Mouse (Mus musculus) left cerebral cortex, adult 18-20 months (tissue): ENCODE results near the gene Rpl41. TPM values are rescaled to one million over a fixed set of nuclear protein-coding genes. Genes with fewer than 3 reads are reported as not detected.
"Not testable (repeated sequence)": the region's sequence is repeated elsewhere in the genome, so short reads cannot be mapped to it uniquely, and the experiment has no call there.

ENCODE experiments used
- DNase-seq, 2 experiments: peaks; one replicate each; pipeline ENCODE4 v3.0.0; 2021 to 2022; ENCODE audit warnings: low spot score in 2 of 2, mixed read lengths in 1 of 2
- total RNA-seq, 2 experiments: library from RNA; stranded (reverse); gene quantifications; 2 replicates each; pipeline ENCODE4 v1.2.3; 2021

Gene Rpl41
- total RNA-seq, 2 experiments from 2014 or later, result 1,493 to 1,582 TPM

- no peak for DNase-seq
Measured at GRCm38 (mm10) chr10:128526366-128527356, 22.4 kb downstream of the Rpl41 start.

- DNase-seq, result peak; percentile 82 to 86
Measured at GRCm38 (mm10) chr10:128525671-128526308, 23.3 kb downstream of the Rpl41 start, which contains the start of gene Esyt1. TSS of gene Esyt1 (minus strand) at chr10:128525871.

GRCm38 (mm10) chr10:128524732-128525662 is 24.1 kb downstream of the Rpl41 start:
- DNase-seq, result peak; percentile 39 to 64

DNA sequence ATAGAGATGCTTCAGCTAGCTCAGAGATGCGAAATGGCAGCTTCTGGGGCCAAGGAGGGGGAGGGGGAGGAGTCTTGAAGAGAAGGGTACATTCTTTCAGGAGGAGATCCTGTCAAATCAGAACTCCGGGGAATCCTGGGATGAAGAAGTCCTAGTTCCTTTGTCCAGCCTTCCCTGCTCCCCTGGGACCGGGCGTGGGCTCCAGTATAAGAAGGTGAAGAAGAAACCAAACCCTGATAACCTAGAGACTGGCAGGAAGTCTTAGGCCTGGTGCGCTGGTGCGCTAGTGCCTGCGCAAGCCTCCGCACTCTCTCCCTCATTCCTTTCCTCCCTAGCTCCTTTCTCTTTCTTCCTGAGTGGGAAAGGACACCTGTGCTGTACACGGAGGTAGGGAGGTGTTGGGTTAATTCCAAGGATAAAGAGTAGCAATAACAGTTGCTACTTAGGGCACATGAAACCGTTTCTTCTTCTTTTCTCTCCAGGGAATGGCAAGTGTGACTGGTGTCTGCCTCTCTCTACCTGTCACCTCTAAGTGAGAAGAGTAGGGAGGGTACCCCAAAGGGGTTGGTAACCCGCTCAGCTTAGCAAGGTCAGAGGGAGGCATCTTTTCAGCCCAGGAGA is 24.9 kb downstream of the Rpl41 start:
- DNase-seq, result no peak

DNA sequence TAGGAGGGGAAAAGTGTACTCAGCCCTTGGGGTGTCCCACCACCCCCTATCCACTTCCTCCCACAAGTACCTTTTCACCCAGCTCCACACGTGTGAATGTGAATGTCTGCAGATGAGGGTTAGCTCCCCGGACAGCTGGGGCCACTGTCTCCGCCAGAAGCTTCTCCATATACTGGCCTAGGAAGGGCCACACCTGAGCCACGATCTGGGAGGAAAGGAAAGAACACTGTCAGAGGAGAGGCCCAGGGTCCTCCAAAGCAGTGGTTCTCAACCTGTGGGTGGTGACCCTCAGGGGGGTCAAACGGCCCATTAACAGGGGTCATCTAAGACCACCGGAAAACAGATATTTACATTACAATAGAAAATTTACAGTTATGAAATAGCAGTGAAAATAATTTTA is 26.8 kb downstream of the Rpl41 start:
- no peak for DNase-seq

DNA sequence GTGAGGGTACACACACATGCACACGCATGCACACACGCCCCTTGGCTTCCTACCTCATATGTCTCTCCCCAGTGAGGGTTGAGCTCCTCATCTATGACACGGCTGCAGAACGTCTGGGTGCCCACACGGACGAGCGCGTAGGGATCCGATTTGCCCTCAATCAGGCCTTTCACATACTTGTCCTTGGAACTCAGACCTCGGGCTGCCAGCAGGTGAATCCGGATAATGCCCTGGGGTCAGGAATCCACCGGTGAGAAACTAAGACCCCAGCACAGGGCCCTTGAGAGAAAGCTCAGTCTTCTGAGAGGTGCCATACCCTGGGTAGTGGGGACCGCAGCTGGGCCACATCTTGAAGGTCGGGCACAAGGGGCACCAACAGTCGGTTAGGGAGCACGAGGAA is 28.5 kb downstream of the Rpl41 start:
- DNase-seq, result no peak

DNA sequence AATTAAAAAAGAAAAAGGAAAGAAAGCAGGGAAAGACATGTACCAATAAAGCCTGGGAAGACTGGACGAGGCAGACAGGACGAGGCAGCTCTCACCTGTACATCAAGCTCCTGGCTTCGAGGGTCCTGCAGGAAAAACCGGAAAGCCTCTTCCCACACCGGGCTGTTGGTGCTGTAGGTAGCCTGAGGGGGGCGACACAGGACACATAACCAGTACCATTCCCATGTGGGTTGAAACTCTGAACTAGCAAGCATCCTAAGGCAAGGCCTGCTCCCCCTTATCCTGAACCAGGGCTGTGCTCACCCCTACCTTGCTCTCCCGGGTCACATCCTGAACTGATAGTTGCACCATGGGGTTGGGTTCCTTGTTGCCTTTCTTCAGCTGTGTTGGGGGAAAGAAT is 30.3 kb downstream of the Rpl41 start:
- no peak for DNase-seq

DNA sequence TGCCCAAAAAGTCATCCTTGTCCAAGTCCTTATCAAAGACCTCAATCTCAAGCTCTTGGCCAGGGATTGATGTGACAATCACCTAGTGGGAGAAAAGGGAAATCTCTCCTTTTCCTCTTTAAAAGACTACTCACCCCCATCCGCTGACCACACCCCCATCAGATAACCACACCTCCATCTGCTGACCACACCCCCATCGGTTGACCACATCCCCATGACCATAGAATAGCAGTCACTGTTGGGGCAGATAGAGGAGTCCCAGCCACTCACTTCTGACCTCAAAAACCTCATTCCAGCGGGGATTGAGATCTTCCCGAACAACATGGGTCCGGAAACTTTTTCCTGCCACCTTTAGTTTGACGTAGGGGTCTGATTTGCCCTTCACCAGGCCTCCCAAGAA is 32.4 kb downstream of the Rpl41 start:
- no peak for DNase-seq

DNA sequence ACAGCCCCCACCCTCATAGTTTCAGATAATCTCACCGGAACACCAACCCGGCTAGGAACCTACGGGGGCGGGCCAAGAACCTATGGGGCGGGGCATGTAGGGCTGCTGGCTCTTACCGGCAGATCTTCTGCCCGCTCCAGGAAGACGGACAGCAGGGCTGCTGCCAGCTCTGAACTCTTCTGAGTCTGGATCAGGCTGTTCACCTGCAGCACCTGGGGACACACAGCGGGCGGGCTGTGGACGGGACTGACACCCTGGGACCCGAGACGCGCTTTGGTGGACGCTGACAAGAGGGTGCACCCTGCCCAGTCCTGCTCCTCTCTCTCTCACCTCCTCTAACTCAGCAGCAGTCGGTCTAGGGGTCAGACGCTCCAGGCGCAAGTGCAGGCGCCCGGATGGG is 33.1 kb downstream of the Rpl41 start:
- no peak for DNase-seq

DNA sequence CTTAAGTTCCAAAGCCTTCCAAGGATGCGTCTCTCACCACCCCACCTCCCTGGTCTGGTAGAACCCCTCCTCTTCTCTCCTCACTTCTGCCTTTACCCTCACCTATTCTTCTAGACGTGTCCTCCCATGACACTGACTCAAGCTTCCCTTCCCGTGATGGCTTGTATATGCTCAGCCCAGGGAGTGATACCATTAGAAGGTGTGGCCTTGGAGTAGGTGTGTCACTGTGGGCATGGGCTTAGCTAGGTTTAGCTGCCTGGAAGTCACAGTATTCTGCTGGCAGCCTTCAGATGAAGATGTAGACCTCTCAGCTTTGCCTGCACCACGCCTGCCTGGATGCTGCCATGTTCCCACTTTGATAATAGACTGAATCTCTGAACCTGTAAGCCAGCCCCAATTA is 34.1 kb downstream of the Rpl41 start:
- no peak for DNase-seq

DNA sequence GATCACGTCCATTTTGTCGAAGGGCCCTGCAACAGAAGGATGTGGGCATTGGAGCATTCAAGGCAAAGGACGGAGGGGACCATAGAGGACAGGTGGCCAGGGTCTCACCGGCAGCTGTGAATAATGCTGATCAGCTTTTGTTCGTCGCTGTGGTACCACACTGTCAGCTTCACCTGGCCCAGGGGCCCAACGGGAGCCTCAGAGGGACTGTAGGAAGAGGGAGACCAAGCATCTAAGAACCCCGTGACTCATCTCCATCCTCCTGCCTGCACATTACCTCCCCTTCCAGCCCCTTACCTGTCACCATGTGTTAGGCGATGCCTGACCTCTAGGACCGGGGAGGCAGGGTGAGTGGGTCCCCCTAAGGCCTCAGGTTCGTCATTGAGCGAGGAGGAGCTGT is 37.3 kb downstream of the Rpl41 start:
- no peak for DNase-seq

DNA sequence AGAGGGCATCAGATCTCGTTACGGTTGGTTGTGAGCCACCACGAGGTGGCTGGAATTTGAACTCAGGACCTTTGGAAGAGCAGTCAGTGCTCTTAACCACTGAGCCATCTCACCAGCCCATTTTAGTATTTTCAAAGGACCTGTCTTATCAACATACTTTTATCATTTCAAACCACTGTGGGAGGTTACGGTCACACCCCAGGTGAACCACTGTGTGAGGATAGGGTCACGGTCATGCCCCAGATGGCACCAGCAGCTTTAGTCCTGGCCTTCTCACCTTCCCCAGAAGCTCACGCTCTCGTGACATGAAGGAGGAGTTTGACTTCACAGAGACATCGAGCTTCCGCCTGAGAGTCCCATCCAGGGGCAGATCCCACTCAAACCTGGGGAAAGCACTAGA is 37.9 kb downstream of the Rpl41 start:
- DNase-seq, result no peak

DNA sequence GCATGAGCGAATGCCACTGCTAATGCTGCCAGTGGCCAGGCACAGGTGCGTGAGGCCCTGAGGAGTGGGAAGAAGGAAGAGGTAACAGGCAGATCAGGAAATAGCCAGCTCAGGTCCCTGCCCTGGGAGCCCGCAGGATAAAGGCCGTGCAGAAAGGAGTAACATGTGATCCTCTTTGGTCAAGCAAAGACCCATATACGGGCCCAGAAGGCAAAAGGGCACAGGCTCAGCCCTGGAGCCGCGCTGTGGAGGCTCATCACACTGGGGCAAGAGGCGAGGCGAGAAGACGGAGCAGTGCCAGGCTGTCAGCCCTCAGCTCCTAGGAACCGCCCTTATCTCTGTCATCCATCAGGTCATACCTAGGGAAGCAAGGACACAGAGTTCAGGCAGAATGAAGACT is 38.8 kb downstream of the Rpl41 start:
- no peak for DNase-seq

DNA sequence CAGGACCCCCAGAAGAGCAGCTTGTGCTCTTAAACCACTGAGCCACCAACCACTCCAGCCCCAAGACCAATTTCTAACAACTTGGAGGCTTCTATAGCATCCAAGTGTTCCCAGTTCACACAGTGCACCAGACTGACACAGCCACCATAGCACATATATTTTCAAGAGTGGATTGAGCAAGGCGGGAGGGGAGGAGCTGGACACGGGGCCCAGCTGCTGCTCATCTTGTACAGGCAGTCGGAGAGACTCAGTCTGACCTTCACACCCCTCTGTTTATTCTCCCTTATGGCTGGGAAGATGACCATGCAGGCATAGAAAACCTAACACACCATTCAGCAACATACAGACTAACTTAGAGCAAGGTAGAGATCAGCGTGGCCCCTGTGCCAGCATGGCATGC is 39.3 kb downstream of the Rpl41 start:
- no peak for DNase-seq

DNA sequence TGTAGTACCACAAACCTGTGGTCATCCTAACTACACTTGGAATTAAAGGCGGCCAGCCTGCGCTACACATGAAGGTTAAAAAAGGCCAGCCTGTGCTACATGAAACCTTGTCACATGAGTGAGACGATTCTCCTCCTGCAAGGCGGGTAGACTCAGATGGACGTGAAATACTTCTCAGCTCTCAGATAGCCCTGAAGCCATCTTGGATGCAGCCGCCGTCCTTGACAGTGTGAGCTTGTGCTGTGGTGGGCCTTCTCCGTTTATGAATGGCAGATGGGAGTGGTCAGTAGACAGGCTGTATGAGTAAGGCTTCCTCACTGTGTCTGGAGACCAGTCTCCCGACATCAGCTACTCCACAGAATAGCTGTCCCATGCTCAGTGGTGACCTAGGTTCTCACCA is 39.9 kb downstream of the Rpl41 start:
- no peak for DNase-seq

- DNase-seq, result no peak
Measured at GRCm38 (mm10) chr10:128508260-128508659, 40.8 kb downstream of the Rpl41 start.

DNA sequence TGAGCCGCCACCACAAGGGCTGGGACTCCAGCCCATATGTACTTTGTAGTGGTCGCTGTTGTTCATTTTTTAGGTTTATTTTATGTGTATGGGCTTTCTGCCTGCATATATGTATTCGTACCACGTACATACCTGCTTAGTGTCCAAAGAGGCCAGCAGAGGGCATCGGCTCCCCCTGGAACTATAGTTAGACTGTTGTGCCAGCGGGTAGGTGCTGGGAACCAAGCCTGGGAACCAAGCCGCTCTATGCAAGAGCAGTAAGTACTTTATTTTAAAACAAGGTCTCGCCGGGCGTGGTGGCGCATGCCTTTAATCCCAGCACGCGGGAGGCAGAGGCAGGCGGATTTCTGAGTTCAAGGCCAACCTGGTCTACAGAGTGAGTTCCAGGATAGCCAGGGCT is 43.1 kb downstream of the Rpl41 start:
- no peak for DNase-seq

DNA sequence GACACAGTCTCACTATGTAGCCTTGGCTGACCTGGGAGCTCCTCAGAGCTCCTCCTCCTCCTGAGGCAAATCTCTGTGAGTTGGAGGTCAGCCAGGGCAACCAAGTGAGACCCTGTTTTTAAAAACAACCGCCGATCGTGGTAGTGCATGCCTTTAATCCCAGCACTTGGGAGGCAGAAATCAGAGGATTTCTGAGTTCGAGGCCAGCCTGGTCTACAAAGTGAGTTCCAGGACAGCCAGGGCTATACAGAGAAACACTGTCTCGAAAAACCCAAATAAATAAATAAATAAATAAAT is 43.8 kb downstream of the Rpl41 start:
- DNase-seq, result not testable (repeated sequence)

GRCm38 (mm10) chr10:128504641-128505370 is 44.3 kb downstream of the Rpl41 start:
- no peak for DNase-seq

DNA sequence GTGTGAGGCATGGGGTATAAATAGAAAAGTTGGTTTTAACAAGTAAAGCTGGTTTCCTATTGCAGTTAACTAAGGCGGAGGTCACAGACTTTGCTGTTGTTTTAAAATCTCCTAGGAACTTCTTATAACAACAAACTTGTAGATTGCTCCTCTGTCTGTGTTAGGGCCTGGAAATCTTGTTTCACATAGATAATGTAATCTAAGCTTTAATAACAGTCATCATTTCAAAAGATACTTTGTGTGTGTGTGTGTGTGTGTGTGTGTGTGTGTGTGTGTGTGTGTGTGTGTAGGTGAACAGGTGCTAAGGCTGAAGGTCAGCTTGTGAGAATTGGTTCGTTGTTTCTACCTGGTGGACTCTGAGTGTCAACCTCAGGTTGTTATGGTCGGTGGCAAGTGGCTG is 45.1 kb downstream of the Rpl41 start:
- DNase-seq, result no peak
